In genomic region chr11:4571491-4571901, GRCm38 (mm10) we compare ENCODE assay signal across 15 mouse cellular contexts. TPM values are rescaled to one million over a fixed set of nuclear protein-coding genes. Genes with fewer than 3 reads are reported as not detected.
DNase-seq lines count a peak whose midpoint lies in the region; ATAC-seq and TF ChIP-seq lines count a peak whose summit lies in the region.
"Had no signal": no experiment of that assay in that cellular context is flagged by ENCODE, and none has a peak within 500 bp of the region (broad histone marks: within the 10 kb centered on the region; RNA-seq: fewer than 3 reads in every experiment).

No protein-coding gene starts in this region.

- H3K4me1 ChIP-seq in limb, embryonic 14.5 days (ENCODE audit: control insufficient read depth, insufficient read depth, low read length): 0 out of 2 replicates have a peak, but pooled peaks cover 5% of the 10 kb centered on the region
- peaks cover 5% of the 10 kb centered on the region; the same call in 1 of the 2 replicates for H3K4me1 ChIP-seq in limb, embryonic 10.5 days

- peak overlapping the region; percentile 48 for H3K4me3 ChIP-seq in gastrocnemius, adult 2 months
- no peak overlapping the region for H3K4me3 ChIP-seq in limb, embryonic 14.5 days (replicated peaks; ENCODE audit: low read length)
- no peak overlapping the region for H3K4me3 ChIP-seq in limb, embryonic 10.5 days
- H3K4me3 ChIP-seq: megakaryocyte, embryonic 14.5 days had no signal

- no peak overlapping the region for H3K9ac ChIP-seq in limb, embryonic 14.5 days (ENCODE audit: low read depth, low read length, severe bottlenecking)

- no peak for TF ChIP-seq CTCF in gastrocnemius, adult 2 months (IDR thresholded peaks at IDR 0.05)

- no peak for ATAC-seq in limb, embryonic 14.5 days (ENCODE audit: low FRiP score, low read depth)
- ATAC-seq in erythroblast, adult 5-6 weeks (replicated peaks; ENCODE audit: low FRiP score, poor library complexity, severe bottlenecking): 0 out of 2 replicates have a peak, but pooled peaks have one; percentile 6
- ATAC-seq in CD4-positive, CD25-positive, alpha-beta regulatory T cell, adult 4 months: no peak

- peak; percentile 47 for DNase-seq in gastrocnemius, adult 2 months
- no peak for DNase-seq in gastrocnemius, postnatal 4 days (ENCODE audit: low spot score in 2 of 2)
- no peak for DNase-seq in limb, embryonic 14.5 days (ENCODE audit: low spot score)
- no peak for DNase-seq in limb, embryonic 10.5 days (ENCODE audit: low spot score)
- DNase-seq in layer of hippocampus, postnatal 36 days: peak; percentile 12 to 22
- DNase-seq in ovary, postnatal 36 days (ENCODE audit: low spot score): no peak
- DNase-seq: kidney, adult 18-20 months; thymus, adult 18-20 months had no signal

- no peak overlapping the region for H3K4me2 ChIP-seq in limb, embryonic 14.5 days (replicated peaks; ENCODE audit: low read depth, low read length, severe bottlenecking)

- peak overlapping the region; percentile 84 for H3K27ac ChIP-seq in gastrocnemius, adult 2 months
- H3K27ac ChIP-seq in limb, embryonic 14.5 days (replicated peaks; ENCODE audit: low read depth, low read length): 0 out of 2 replicates have a peak overlapping the region, but pooled peaks have one; percentile 5
- H3K27ac ChIP-seq in limb, embryonic 10.5 days: no peak overlapping the region

- intact Hi-C loops in gastrocnemius, adult 2 months (cut with DNase I): no loop called here

- TF ChIP-seq POLR2A in limb, embryonic 14.5 days (IDR thresholded peaks at IDR 0.05; ENCODE audit: borderline replicate concordance, extremely low read depth, insufficient read depth, insufficient read length): no peak

- H3K9me3 ChIP-seq in limb, embryonic 14.5 days (ENCODE audit: control insufficient read depth, low read length): no peaks in the 10 kb centered on the region
- H3K9me3 ChIP-seq in limb, embryonic 10.5 days (replicated peaks): no peaks in the 10 kb centered on the region
- H3K9me3 ChIP-seq: megakaryocyte, embryonic 14.5 days had no signal

- no peaks in the 10 kb centered on the region for H3K27me3 ChIP-seq in limb, embryonic 14.5 days (ENCODE audit: control insufficient read depth, insufficient read depth, low read length)
- no peaks in the 10 kb centered on the region for H3K27me3 ChIP-seq in limb, embryonic 10.5 days (ENCODE audit: low read depth, poor library complexity, severe bottlenecking)
- H3K27me3 ChIP-seq: CH12.LX; megakaryocyte, embryonic 14.5 days had no signal

- whole genome bisulfite sequencing in limb, embryonic 14.5 days: 74% methylated on average over 4 of the region's 4 CpGs
- WGBS in limb, embryonic 10.5 days: 81% methylated on average over 4 of the region's 4 CpGs

- H3K36me3 ChIP-seq in limb, embryonic 14.5 days (ENCODE audit: control insufficient read depth, insufficient read depth, low read length): no peaks in the 10 kb centered on the region
- H3K36me3 ChIP-seq in limb, embryonic 10.5 days: 0 out of 2 replicates have a peak, but pooled peaks cover 4% of the 10 kb centered on the region

RNA-seq across cellular contexts. Expression of gene Mtmr3, which starts 23.2 kb away (rescaled TPM):
- 10 to 100 TPM; 48.1 to 49.5 TPM for total RNA-seq in gastrocnemius, adult 2 months (2021)
- 10 to 100 TPM; 62.9 to 68.7 TPM for total RNA-seq in gastrocnemius, postnatal 4 days (2021)
- 33.9 and 38.0 TPM in 2 replicates for polyA plus RNA-seq in limb, embryonic 14.5 days (2012; rRNA removed)
- polyA plus RNA-seq in limb, embryonic 14.5 days (2014; fragmentation: Nextera tagmentation; extraction: Ambion mirVana): 29.4 and 33.6 TPM in 2 replicates
- 26.6 and 31.4 TPM in 2 replicates for polyA plus RNA-seq in limb, embryonic 10.5 days (2016; fragmentation: Nextera tagmentation; extraction: Ambion mirVana)
- 203 and 214 TPM in 2 replicates for total RNA-seq in erythroblast, adult 5-6 weeks (2015; ENCODE audit: low replicate concordance)
- total RNA-seq in erythroblast, adult 5-6 weeks (2017; ENCODE audit: low replicate concordance): 462 and 508 TPM in 2 replicates
- 10 to 100 TPM; 71.5 to 73.3 TPM for total RNA-seq in layer of hippocampus, postnatal 36 days (2021)
- polyA plus RNA-seq in CD4-positive, CD25-positive, alpha-beta regulatory T cell, adult 4 months (2017; shearing (Covaris generic)): 10 to 100 TPM; 34.7 to 42.2 TPM

RNA-seq across cellular contexts. Expression of gene Gm11032, which starts 48.4 kb away (rescaled TPM):
- total RNA-seq in gastrocnemius, adult 2 months (2021): not detected
- not detected for total RNA-seq in gastrocnemius, postnatal 4 days (2021)
- polyA plus RNA-seq in limb, embryonic 14.5 days (2012; rRNA removed): not detected in 2 replicates
- not detected in 2 replicates for polyA plus RNA-seq in limb, embryonic 14.5 days (2014; fragmentation: Nextera tagmentation; extraction: Ambion mirVana)
- not detected in 2 replicates for polyA plus RNA-seq in limb, embryonic 10.5 days (2016; fragmentation: Nextera tagmentation; extraction: Ambion mirVana)
- total RNA-seq in erythroblast, adult 5-6 weeks (2015; ENCODE audit: low replicate concordance): not detected in 2 replicates
- not detected in 2 replicates for total RNA-seq in erythroblast, adult 5-6 weeks (2017; ENCODE audit: low replicate concordance)
- not detected for total RNA-seq in layer of hippocampus, postnatal 36 days (2021)
- polyA plus RNA-seq in CD4-positive, CD25-positive, alpha-beta regulatory T cell, adult 4 months (2017; shearing (Covaris generic)): not detected
- total RNA-seq: CH12.LX had no signal
- polyA plus RNA-seq: hindbrain, embryonic 11.5 days; limb, embryonic 11.5 days; small intestine, adult 2 months had no signal

Comparison
In these comparisons a context has a peak if more than half of its experiments do, and no peak if none do; other contexts are left out.
1. DNase-seq: peak in gastrocnemius, adult 2 months (single experiment) and layer of hippocampus, postnatal 36 days (2 of 2); none in gastrocnemius, postnatal 4 days (0 of 2), limb, embryonic 14.5 days (single experiment), limb, embryonic 10.5 days (single experiment) and ovary, postnatal 36 days (single experiment).